Mouse (Mus musculus): ENCODE measurements at regions not wholly inside any gene's neighbourhood (a gene's known extent, or its start where the extent isn't known, plus 50 kb on each side); places are given as distances from the start of the nearest gene placed in this dataset.

- DNase-seq (ENCODE audit: low spot score in 2 of 2), result no peak
Observed at GRCm38 (mm10) chr17:4785281-4785839, 208.8 kb upstream of the Arid1b start.

GRCm38 (mm10) chr17:4786524-4786923, 207.6 kb upstream of the Arid1b start:
- no peak for DNase-seq (ENCODE audit: low spot score in 2 of 2)

GRCm38 (mm10) chr17:4791873-4792272, 202.3 kb upstream of the Arid1b start:
- no peak for DNase-seq (ENCODE audit: low spot score in 2 of 2)

- no peak for DNase-seq (ENCODE audit: low spot score in 2 of 2)
Observed at GRCm38 (mm10) chr17:4796241-4796640, 197.9 kb upstream of the Arid1b start.

- no peak for DNase-seq (ENCODE audit: low spot score in 2 of 2)
Observed at GRCm38 (mm10) chr17:4804013-4804412, 190.1 kb upstream of the Arid1b start.

GRCm38 (mm10) chr17:4806051-4806450, 188.1 kb upstream of the Arid1b start:
- DNase-seq (ENCODE audit: low spot score in 2 of 2), result no peak

GRCm38 (mm10) chr17:4808926-4809325, 185.2 kb upstream of the Arid1b start:
- DNase-seq (ENCODE audit: low spot score in 2 of 2), result no peak

GRCm38 (mm10) chr17:4813232-4813631, 180.9 kb upstream of the Arid1b start:
- no peak for DNase-seq (ENCODE audit: low spot score in 2 of 2)

- DNase-seq (ENCODE audit: low spot score in 2 of 2), result no peak
Observed at GRCm38 (mm10) chr17:4813666-4814065, 180.5 kb upstream of the Arid1b start.

GRCm38 (mm10) chr17:4825221-4825895, 168.8 kb upstream of the Arid1b start:
- no peak for DNase-seq (ENCODE audit: low spot score in 2 of 2)

- no peak for DNase-seq (ENCODE audit: low spot score in 2 of 2)
Observed at GRCm38 (mm10) chr17:4834065-4834464, 160.1 kb upstream of the Arid1b start.

- DNase-seq (ENCODE audit: low spot score in 2 of 2), result no peak
Observed at GRCm38 (mm10) chr17:4834571-4834970, 159.6 kb upstream of the Arid1b start.

- DNase-seq (ENCODE audit: low spot score in 2 of 2), result no peak
Observed at GRCm38 (mm10) chr17:4835065-4835705, 158.9 kb upstream of the Arid1b start.

- no peak for DNase-seq (ENCODE audit: low spot score in 2 of 2)
Observed at GRCm38 (mm10) chr17:4840123-4840522, 154.0 kb upstream of the Arid1b start.

- DNase-seq (ENCODE audit: low spot score in 2 of 2), result no peak
Observed at GRCm38 (mm10) chr17:4858304-4858703, 135.8 kb upstream of the Arid1b start.

- no peak for DNase-seq (ENCODE audit: low spot score in 2 of 2)
Observed at GRCm38 (mm10) chr17:4864901-4865300, 129.2 kb upstream of the Arid1b start.

GRCm38 (mm10) chr17:4865621-4866020, 128.5 kb upstream of the Arid1b start:
- no peak for DNase-seq (ENCODE audit: low spot score in 2 of 2)

- no peak for DNase-seq (ENCODE audit: low spot score in 2 of 2)
Observed at GRCm38 (mm10) chr17:4866026-4866896, 127.9 kb upstream of the Arid1b start.

- no peak for DNase-seq (ENCODE audit: low spot score in 2 of 2)
Observed at GRCm38 (mm10) chr17:4867083-4867482, 127.0 kb upstream of the Arid1b start.

GRCm38 (mm10) chr17:4867754-4868445, 126.2 kb upstream of the Arid1b start:
- no peak for DNase-seq (ENCODE audit: low spot score in 2 of 2)

- no peak for DNase-seq (ENCODE audit: low spot score in 2 of 2)
Observed at GRCm38 (mm10) chr17:4868446-4868825, 125.7 kb upstream of the Arid1b start.

GRCm38 (mm10) chr17:4868861-4869260, 125.3 kb upstream of the Arid1b start:
- no peak for DNase-seq (ENCODE audit: low spot score in 2 of 2)

Measured in natural killer cell, adult 2 months (primary cell).